Mouse (Mus musculus) brown adipose tissue, adult 24 weeks (tissue): ENCODE data around the gene Dync1h1. TPM values are rescaled to one million over a fixed set of nuclear protein-coding genes. Genes with fewer than 3 reads are reported as not detected.
"Not testable (repeated sequence)": the region's sequence is repeated elsewhere in the genome, so short reads cannot be mapped to it uniquely, and the experiment has no call there.

Source experiments
- H3K27ac ChIP-seq: fragments of 200-500 bp; replicated peaks from 2 replicates; pipeline ENCODE4 v1.5.1; 2012; ENCODE audit warnings: low read depth, mild to moderate bottlenecking, low read length
- H3K4me1 ChIP-seq: fragments of 200-500 bp; 2 replicates; pipeline ENCODE4 v1.6.1; 2012; ENCODE audit warnings: low read length, mixed read lengths; ENCODE audit not compliant: control insufficient read depth, insufficient read depth, insufficient read length
- H3K4me3 ChIP-seq: fragments of 200-500 bp; 2 replicates; pipeline ENCODE4 v1.5.1; 2012; ENCODE audit warnings: low read depth, mild to moderate bottlenecking, low read length, moderate library complexity; ENCODE audit not compliant: insufficient read depth
- polyA plus RNA-seq: library from polyadenylated mRNA; stranded (reverse); fragments of >200 nt; gene quantifications from 2 replicates; pipeline ENCODE4 v1.2.4, GENCODE M21; 2012; ENCODE audit not compliant: missing spikeins, insufficient read depth, insufficient read length

Dync1h1 gene
- polyA plus RNA-seq, 1 experiment = 31.3 TPM

DNA sequence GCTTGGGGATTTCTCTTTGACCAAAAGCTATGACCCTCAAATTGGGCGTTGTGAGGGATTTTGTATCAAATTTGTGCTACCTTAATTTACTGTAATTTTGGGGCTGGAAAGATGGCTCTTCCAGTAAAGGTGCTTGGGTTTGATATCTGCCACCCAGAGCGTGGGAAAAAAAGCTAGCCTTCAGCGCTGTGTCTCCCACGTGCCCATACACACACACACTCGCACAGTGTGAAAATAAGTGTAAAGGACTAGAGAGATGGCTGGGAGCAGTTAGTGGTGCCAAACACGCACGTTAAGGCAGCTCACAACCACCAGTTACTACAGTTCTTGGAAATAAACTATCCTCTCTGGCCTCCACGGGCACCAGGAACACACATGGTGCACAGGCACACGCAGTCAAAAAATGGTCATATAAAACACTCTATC, 95.7 kb downstream of the Dync1h1 start:
- peak overlapping the region; percentile 63 for H3K27ac ChIP-seq
- peak overlapping the region; percentile 94 for H3K4me3 ChIP-seq
- H3K4me1 ChIP-seq = peaks cover 2% of the 10 kb centered on the region; the same call in 1 of the 2 replicates

DNA sequence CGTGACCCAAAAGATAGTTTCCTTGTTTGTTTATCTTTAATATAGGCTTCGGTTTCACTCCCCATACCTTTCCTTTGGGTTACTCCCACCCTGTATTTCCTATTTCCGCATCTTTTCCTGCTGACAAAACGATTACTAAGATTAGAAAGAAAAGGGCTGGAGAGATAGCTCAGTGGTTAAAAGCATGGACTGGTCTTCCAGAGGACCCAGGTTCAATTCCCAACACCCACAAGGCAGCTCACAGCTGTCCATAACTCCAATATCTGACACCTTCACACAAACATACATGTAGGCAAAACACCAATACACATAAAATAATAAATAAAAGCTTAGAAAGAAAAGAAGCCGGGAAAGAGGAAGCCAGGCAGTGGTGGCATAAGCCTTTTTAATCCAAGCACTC, 96.2 kb downstream of the Dync1h1 start:
- Histone ChIP-seq H3K4me1 (peaks cover 2% of the 10 kb centered on the region; the same call in 1 of the 2 replicates), H3K27ac (no peak overlapping the region), H3K4me3 (no peak overlapping the region)

DNA sequence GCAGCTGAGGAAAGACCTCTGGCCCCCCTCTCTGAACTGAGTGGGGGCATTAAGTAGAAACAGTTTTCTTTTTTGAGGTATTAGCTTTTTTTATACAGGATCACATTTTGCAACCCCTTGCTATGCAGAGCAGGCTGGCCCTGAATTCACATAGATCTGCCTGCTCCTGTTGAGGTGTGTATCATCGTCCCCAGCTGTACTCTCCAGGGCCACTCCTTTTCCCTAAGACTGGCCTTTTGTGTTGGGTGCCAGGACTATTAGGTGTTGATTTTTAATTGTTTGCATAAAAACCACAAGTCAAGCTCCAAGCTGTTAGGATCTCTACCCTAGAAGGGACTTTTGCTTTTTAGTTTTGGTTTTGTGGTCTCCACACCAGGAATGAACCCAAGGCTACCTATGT, 96.8 kb downstream of the Dync1h1 start:
- Histone ChIP-seq H3K4me3 (no peak overlapping the region), H3K4me1 (peaks cover 2% of the 10 kb centered on the region; the same call in 1 of the 2 replicates), H3K27ac (no peak overlapping the region)

- Histone ChIP-seq H3K4me3 (no peak overlapping the region), H3K27ac (no peak overlapping the region), H3K4me1 (peaks cover 2% of the 10 kb centered on the region; the same call in 1 of the 2 replicates)
These were observed 97.4 kb downstream of the Dync1h1 start for GRCm38 (mm10) chr12:110698523-110699170.

DNA sequence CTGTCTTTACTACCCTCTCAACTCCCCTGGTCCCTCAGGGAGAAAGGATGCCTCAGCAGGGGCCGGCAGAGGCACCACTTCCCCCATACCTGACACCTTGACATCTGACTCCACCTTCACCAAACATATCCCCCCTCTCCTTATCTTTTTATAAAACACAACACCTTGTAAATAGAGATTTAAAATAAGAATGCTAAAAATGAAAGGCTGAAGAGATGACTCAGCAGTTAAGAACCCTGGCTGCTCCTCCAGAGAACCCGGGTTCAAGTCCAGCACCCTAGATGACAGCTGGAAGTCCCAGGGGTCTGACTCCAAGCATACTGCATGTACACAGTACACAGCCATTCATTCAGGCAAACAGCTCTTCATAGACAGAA, 97.9 kb downstream of the Dync1h1 start:
- H3K4me1 ChIP-seq = peaks cover 2% of the 10 kb centered on the region; the same call in 1 of the 2 replicates
- no peak overlapping the region for H3K4me3 ChIP-seq
- no peak overlapping the region for H3K27ac ChIP-seq

- Histone ChIP-seq H3K4me3 (no peak overlapping the region), H3K4me1 (peaks cover 2% of the 10 kb centered on the region; the same call in 1 of the 2 replicates), H3K27ac (no peak overlapping the region)
These were observed 99.5 kb downstream of the Dync1h1 start for GRCm38 (mm10) chr12:110700730-110701129.

- H3K4me3 ChIP-seq, H3K27ac ChIP-seq, H3K4me1 ChIP-seq: not testable (repeated sequence)
These were observed 100.1 kb downstream of the Dync1h1 start for GRCm38 (mm10) chr12:110701363-110701762.

DNA sequence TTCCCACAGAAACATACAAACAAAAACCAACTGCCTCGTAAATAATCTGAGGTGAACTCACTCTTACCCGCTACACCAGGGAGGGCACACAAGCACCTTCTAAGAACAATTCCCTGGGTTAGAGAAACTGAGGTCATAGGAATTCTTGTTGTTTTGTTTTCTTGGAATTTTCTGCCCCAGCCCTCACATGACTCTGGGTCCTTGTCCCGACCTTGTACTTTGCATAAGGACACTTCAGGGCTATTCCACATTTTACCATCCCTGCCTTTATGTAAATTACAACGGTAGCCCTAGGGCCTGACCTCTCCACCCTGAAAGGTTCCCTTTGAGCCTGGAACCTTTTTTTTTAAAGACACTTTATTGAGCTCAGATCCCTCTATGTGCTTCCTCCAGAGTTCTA, 101.3 kb downstream of the Dync1h1 start, which contains the start of gene Hsp90aa1:
TSS of gene Hsp90aa1 (minus strand) at position 173 of the 400 bp plus-strand sequence.
- Histone ChIP-seq H3K4me3 (peak within 1 kb of the TSS; percentile 40), H3K4me1 (0 out of 2 replicates have a peak, but pooled peaks cover 4% of the 10 kb centered on the region), H3K27ac (no peak within 1 kb of the TSS)

- Histone ChIP-seq H3K4me3 (peak overlapping the region; percentile 40), H3K4me1 (0 out of 2 replicates have a peak, but pooled peaks cover 4% of the 10 kb centered on the region), H3K27ac (no peak overlapping the region)
These were observed 101.8 kb downstream of the Dync1h1 start for GRCm38 (mm10) chr12:110703008-110703471.

DNA sequence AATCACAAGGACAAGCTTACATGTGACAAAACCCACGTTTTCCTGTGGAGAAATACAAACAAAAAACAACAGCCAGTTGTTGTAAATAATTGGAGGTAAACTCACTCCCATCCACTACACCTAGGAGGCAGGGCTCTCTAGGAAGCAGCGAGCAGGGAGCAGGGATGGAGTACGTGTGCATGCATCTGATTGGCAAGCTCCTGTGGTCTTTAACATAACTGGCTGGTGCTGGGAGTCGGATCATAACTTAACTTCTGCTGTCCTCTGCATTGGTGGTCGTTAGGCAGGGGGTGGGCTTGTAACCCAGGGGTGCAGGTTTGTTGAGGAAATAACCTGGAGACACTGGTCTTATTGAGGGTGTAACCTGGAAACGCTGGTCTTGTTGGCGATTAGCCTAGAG, 102.4 kb downstream of the Dync1h1 start:
- Histone ChIP-seq H3K4me3 (no peak overlapping the region), H3K4me1 (0 out of 2 replicates have a peak, but pooled peaks cover 4% of the 10 kb centered on the region), H3K27ac (no peak overlapping the region)

- not testable (repeated sequence) for H3K4me3 ChIP-seq, H3K4me1 ChIP-seq, H3K27ac ChIP-seq
These were observed 104.2 kb downstream of the Dync1h1 start for GRCm38 (mm10) chr12:110705419-110705818.

DNA sequence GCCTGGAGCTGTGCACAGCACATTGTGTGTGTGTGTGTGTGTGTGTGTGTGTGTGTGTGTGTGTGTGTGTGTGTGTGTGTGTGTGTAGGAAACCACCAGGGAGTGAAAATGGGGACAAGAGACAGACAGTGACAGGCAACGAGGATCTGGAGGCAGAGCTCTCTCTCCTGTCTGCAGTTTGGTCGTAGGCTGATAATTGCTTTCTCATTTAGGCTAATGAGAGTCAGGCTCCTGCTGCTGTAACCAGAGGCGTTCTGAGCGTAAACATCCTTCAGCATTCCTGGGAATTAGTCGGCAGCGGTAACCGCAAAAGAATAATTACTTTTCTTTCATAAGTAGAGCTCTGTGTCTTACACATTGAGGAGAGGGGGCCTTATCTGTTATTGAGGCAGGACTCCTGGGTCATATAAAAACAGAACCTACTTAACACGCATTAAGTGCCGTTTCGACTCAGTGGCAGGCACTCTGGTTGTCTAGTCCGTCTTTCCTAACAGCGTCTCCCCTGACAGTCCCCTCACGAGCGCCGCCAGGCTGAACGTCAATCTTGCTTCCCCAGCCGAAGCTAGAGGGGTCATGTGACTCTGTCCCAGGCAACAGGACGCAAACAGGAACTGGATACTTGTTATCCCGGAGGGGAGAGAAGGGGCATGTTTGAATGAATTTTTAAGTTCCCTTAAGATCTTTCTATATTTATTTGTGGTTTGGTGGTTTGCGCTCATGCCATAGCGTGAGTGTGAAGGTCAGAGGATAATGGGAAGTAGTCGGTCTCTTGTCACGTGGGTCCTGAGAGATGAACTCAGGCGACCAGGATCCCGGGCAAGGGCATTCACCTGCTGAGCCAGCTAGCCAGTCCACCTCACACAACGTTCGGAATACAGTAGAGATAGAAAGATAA, 105.3 kb downstream of the Dync1h1 start:
- 0 out of 2 replicates have a peak, but pooled peaks cover 4% of the 10 kb centered on the region for H3K4me1 ChIP-seq
- H3K27ac ChIP-seq = peak overlapping the region; percentile 65
- H3K4me3 ChIP-seq = peak overlapping the region; percentile 51

GRCm38 (mm10) chr12:110707451-110707850, 106.2 kb downstream of the Dync1h1 start:
- Histone ChIP-seq H3K27ac (no peak overlapping the region), H3K4me3 (no peak overlapping the region), H3K4me1 (0 out of 2 replicates have a peak, but pooled peaks cover 4% of the 10 kb centered on the region)

DNA sequence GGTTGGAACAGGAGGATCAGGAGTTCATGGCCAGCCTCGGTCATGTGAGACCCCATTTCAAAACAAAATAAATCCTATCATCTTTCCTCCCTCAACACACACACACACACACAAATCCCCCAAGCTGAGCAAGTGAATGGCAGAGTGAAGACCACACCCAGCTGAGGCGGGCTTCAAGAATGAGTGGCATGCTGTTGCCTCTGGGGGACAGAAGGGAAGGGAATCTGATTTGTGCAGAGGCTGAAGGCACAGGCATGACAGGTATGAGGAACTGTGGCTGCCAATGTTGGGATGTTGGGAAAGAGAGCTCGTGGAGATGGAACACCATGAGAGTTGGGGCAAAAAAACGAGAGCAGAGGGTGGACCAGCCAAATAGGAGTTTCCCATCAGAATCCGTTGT, 110.0 kb downstream of the Dync1h1 start:
- Histone ChIP-seq H3K27ac (no peak overlapping the region), H3K4me1 (0 out of 2 replicates have a peak, but pooled peaks cover 2% of the 10 kb centered on the region), H3K4me3 (no peak overlapping the region)

DNA sequence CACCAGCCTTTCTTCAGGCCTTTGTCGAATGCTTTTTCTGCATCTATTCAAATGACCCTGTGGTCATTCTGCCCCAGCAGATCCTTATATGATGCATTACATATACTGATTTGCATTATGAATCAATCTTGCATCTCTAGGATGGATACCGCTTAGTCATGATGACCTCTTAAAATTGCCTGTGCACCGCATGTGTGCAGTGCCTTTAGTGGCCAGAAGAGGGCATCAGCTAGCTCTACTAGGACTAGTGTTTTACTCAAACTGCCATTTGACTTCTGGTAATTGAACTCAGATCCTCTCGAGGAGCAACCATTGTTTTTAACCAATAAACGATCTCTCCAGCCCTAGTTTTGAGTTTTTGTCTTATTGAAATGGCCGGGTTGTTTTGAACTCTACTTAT, 112.5 kb downstream of the Dync1h1 start:
- Histone ChIP-seq H3K4me3 (no peak overlapping the region), H3K4me1 (no peaks in the 10 kb centered on the region)

More for the DNA sequence above, 112.5 kb downstream of the Dync1h1 start:
- no peak overlapping the region for H3K27ac ChIP-seq
